Mouse (Mus musculus) ZHBTc4 (cell line): ENCODE data around the gene Lao1.

Experiments
- DNase-seq: peaks from one replicate; pipeline ENCODE4 v3.0.0-alpha.2; 2011; ENCODE audit warnings: low read depth, low spot score

Lao1 gene

DNA sequence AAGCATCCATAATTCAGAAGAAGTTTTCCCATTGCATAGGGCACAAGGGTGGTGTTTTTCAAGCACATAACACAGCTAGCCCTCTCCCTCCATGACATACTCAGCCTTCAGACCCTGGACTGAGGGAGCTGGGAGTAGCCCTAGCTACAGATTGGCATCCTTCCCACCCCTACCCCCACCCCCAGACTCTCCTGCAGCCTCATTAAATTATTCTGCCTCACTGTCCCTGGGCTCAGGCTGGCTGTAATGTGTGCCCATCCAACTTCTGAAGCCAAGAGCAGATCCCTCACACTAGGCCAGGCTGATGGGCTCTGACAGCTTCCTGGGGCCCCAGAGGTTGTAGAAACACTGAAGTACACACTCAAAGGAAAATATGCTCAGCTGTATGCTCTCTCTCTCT is 53.6 kb downstream of the Lao1 start:
- DNase-seq = no peak

GRCm38 (mm10) chr4:119015557-119015956 is 54.2 kb downstream of the Lao1 start:
- DNase-seq = peak; percentile 37

DNA sequence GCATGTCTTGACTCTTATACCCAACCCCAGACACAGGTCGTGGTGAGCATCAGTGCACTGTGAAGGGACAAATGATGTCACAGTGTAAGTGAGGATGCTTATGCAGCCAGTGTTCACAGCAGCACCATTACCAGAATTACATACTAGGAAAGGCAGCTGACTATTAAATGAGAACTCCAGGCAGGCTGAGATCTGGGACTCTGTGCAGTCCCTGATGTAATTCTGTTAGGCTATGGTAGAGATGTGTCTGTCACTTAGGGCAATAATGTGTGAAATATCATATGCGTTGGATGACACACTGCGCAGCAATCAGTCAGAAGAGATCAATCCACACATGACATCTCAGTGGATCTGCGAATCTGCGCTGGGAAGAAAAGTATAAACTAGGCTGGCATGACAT is 55.7 kb downstream of the Lao1 start:
- DNase-seq = no peak
